Mouse (Mus musculus): ENCODE results near the gene Xpo5. TPM values are rescaled to one million over a fixed set of nuclear protein-coding genes. Genes with fewer than 3 reads are reported as not detected.

Xpo5 gene
- polyA plus RNA-seq, 1 experiment from 2014 or later: 48.4 TPM

- Histone ChIP-seq H3K36me3 (ENCODE audit: control insufficient read depth, insufficient read depth, low read length) (peaks cover 87% of the 10 kb centered on the region), H3K9ac (replicated peaks; ENCODE audit: low read depth, low read length) (no peak overlapping the region), H3K9me3 (ENCODE audit: control insufficient read depth, low read depth, low read length) (no peaks in the 10 kb centered on the region), H3K4me2 (replicated peaks; ENCODE audit: low read depth, low read length) (no peak overlapping the region), H3K27me3 (ENCODE audit: control insufficient read depth, insufficient read depth, low read length) (no peaks in the 10 kb centered on the region), H3K4me1 (ENCODE audit: control insufficient read depth, insufficient read depth, low read length) (0 out of 2 replicates have a peak, but pooled peaks cover under 1% of the 10 kb centered on the region), H3K4me3 (ENCODE audit: low read depth, low read length) (no peak overlapping the region), H3K27ac (ENCODE audit: low read length) (no peak overlapping the region)
- 53% methylated on average over 5 of the region's 5 CpGs for WGBS
- no peak for ATAC-seq (ENCODE audit: insufficient number of reproducible peaks, insufficient read depth, low FRiP score, low read depth)
These were observed 34.3 kb upstream of the Xpo5 start for GRCm38 (mm10) chr17:46168318-46168717.

- no peaks in the 10 kb centered on the region for H3K9me3 ChIP-seq (ENCODE audit: control insufficient read depth, low read depth, low read length)
- H3K27me3 ChIP-seq (ENCODE audit: control insufficient read depth, insufficient read depth, low read length): no peaks in the 10 kb centered on the region
- WGBS: 94% methylated on average over 5 of the region's 5 CpGs
These were observed 33.8 kb upstream of the Xpo5 start for GRCm38 (mm10) chr17:46168768-46169167.

GRCm38 (mm10) chr17:46170538-46170937 lies 32.0 kb upstream of the Xpo5 start:
- Histone ChIP-seq H3K27ac (ENCODE audit: low read length) (no peak overlapping the region), H3K9ac (replicated peaks; ENCODE audit: low read depth, low read length) (no peak overlapping the region), H3K36me3 (ENCODE audit: control insufficient read depth, insufficient read depth, low read length) (peaks cover 82% of the 10 kb centered on the region), H3K9me3 (ENCODE audit: control insufficient read depth, low read depth, low read length) (no peaks in the 10 kb centered on the region), H3K4me2 (replicated peaks; ENCODE audit: low read depth, low read length) (no peak overlapping the region), H3K4me1 (ENCODE audit: control insufficient read depth, insufficient read depth, low read length) (no peaks in the 10 kb centered on the region), H3K27me3 (ENCODE audit: control insufficient read depth, insufficient read depth, low read length) (no peaks in the 10 kb centered on the region), H3K4me3 (ENCODE audit: low read depth, low read length) (no peak overlapping the region)
- no peak for ATAC-seq (ENCODE audit: insufficient number of reproducible peaks, insufficient read depth, low FRiP score, low read depth)
- WGBS: 76% methylated on average over 3 of the region's 3 CpGs

More at GRCm38 (mm10) chr17:46168768-46169167, 33.8 kb upstream of the Xpo5 start:
- Histone ChIP-seq H3K9ac (replicated peaks; ENCODE audit: low read depth, low read length) (no peak overlapping the region), H3K36me3 (ENCODE audit: control insufficient read depth, insufficient read depth, low read length) (peaks cover 87% of the 10 kb centered on the region), H3K27ac (ENCODE audit: low read length) (no peak overlapping the region), H3K4me1 (ENCODE audit: control insufficient read depth, insufficient read depth, low read length) (no peaks in the 10 kb centered on the region), H3K4me3 (ENCODE audit: low read depth, low read length) (no peak overlapping the region), H3K4me2 (replicated peaks; ENCODE audit: low read depth, low read length) (no peak overlapping the region)
- ATAC-seq (ENCODE audit: insufficient number of reproducible peaks, insufficient read depth, low FRiP score, low read depth): no peak

GRCm38 (mm10) chr17:46182273-46182672 lies 20.3 kb upstream of the Xpo5 start:
- Histone ChIP-seq H3K4me3 (ENCODE audit: low read depth, low read length) (no peak overlapping the region), H3K36me3 (ENCODE audit: control insufficient read depth, insufficient read depth, low read length) (peaks cover 76% of the 10 kb centered on the region), H3K9me3 (ENCODE audit: control insufficient read depth, low read depth, low read length) (no peaks in the 10 kb centered on the region), H3K4me2 (replicated peaks; ENCODE audit: low read depth, low read length) (no peak overlapping the region), H3K9ac (replicated peaks; ENCODE audit: low read depth, low read length) (no peak overlapping the region), H3K27me3 (ENCODE audit: control insufficient read depth, insufficient read depth, low read length) (no peaks in the 10 kb centered on the region), H3K4me1 (ENCODE audit: control insufficient read depth, insufficient read depth, low read length) (no peaks in the 10 kb centered on the region), H3K27ac (ENCODE audit: low read length) (no peak overlapping the region)
- no peak for ATAC-seq (ENCODE audit: insufficient number of reproducible peaks, insufficient read depth, low FRiP score, low read depth)
- 84% methylated on average over 4 of the region's 4 CpGs for WGBS

GRCm38 (mm10) chr17:46188829-46189228 lies 13.8 kb upstream of the Xpo5 start:
- no peak for ATAC-seq (ENCODE audit: insufficient number of reproducible peaks, insufficient read depth, low FRiP score, low read depth)
- Histone ChIP-seq H3K9ac (replicated peaks; ENCODE audit: low read depth, low read length) (no peak overlapping the region), H3K9me3 (ENCODE audit: control insufficient read depth, low read depth, low read length) (no peaks in the 10 kb centered on the region), H3K4me1 (ENCODE audit: control insufficient read depth, insufficient read depth, low read length) (no peaks in the 10 kb centered on the region), H3K27me3 (ENCODE audit: control insufficient read depth, insufficient read depth, low read length) (no peaks in the 10 kb centered on the region), H3K36me3 (ENCODE audit: control insufficient read depth, insufficient read depth, low read length) (peaks cover 64% of the 10 kb centered on the region), H3K4me2 (replicated peaks; ENCODE audit: low read depth, low read length) (no peak overlapping the region), H3K27ac (ENCODE audit: low read length) (no peak overlapping the region), H3K4me3 (ENCODE audit: low read depth, low read length) (no peak overlapping the region)
- WGBS: 96% methylated on average over 2 of the region's 2 CpGs

- H3K4me2 ChIP-seq (replicated peaks; ENCODE audit: low read depth, low read length): peak overlapping the region; percentile 83
These were observed 1.4 kb upstream of the Xpo5 start for GRCm38 (mm10) chr17:46201151-46201550.

GRCm38 (mm10) chr17:46203078-46203477 lies 496 bp downstream of the Xpo5 start:
- peak overlapping the region; percentile 64 for H3K9ac ChIP-seq (replicated peaks; ENCODE audit: low read depth, low read length)
- H3K9me3 ChIP-seq (ENCODE audit: control insufficient read depth, low read depth, low read length): no peaks in the 10 kb centered on the region
- H3K27ac ChIP-seq (ENCODE audit: low read length): peak overlapping the region; percentile 61
- H3K4me3 ChIP-seq (ENCODE audit: low read depth, low read length): peak overlapping the region; percentile 76
- no peak for ATAC-seq (ENCODE audit: insufficient number of reproducible peaks, insufficient read depth, low FRiP score, low read depth)
- H3K36me3 ChIP-seq (ENCODE audit: control insufficient read depth, insufficient read depth, low read length): peaks cover 38% of the 10 kb centered on the region
- no peaks in the 10 kb centered on the region for H3K27me3 ChIP-seq (ENCODE audit: control insufficient read depth, insufficient read depth, low read length)
- under 1% methylated on average over 20 of the region's 20 CpGs for WGBS
- peaks cover 14% of the 10 kb centered on the region; the same call in 1 of the 2 replicates for H3K4me1 ChIP-seq (ENCODE audit: control insufficient read depth, insufficient read depth, low read length)
- peak overlapping the region; percentile 62 for H3K4me2 ChIP-seq (replicated peaks; ENCODE audit: low read depth, low read length)

More at GRCm38 (mm10) chr17:46201151-46201550, 1.4 kb upstream of the Xpo5 start:
- Histone ChIP-seq H3K9me3 (ENCODE audit: control insufficient read depth, low read depth, low read length) (no peaks in the 10 kb centered on the region), H3K4me3 (ENCODE audit: low read depth, low read length) (peak overlapping the region; percentile 76; the same call in 1 of the 2 replicates), H3K9ac (replicated peaks; ENCODE audit: low read depth, low read length) (peak overlapping the region; percentile 64; the same call in 1 of the 2 replicates), H3K36me3 (ENCODE audit: control insufficient read depth, insufficient read depth, low read length) (peaks cover 35% of the 10 kb centered on the region; the same call in 1 of the 2 replicates), H3K27ac (ENCODE audit: low read length) (no peak overlapping the region), H3K4me1 (ENCODE audit: control insufficient read depth, insufficient read depth, low read length) (peaks cover 14% of the 10 kb centered on the region; the same call in 1 of the 2 replicates), H3K27me3 (ENCODE audit: control insufficient read depth, insufficient read depth, low read length) (no peaks in the 10 kb centered on the region)
- no peak for ATAC-seq (ENCODE audit: insufficient number of reproducible peaks, insufficient read depth, low FRiP score, low read depth)
- 61% methylated on average over 6 of the region's 6 CpGs for WGBS

- Histone ChIP-seq H3K27me3 (ENCODE audit: control insufficient read depth, insufficient read depth, low read length) (no peaks in the 10 kb centered on the region), H3K4me1 (ENCODE audit: control insufficient read depth, insufficient read depth, low read length) (peaks cover 10% of the 10 kb centered on the region; the same call in 1 of the 2 replicates), H3K27ac (ENCODE audit: low read length) (no peak overlapping the region), H3K9me3 (ENCODE audit: control insufficient read depth, low read depth, low read length) (no peaks in the 10 kb centered on the region), H3K9ac (replicated peaks; ENCODE audit: low read depth, low read length) (no peak overlapping the region), H3K36me3 (ENCODE audit: control insufficient read depth, insufficient read depth, low read length) (peaks cover 57% of the 10 kb centered on the region), H3K4me2 (replicated peaks; ENCODE audit: low read depth, low read length) (no peak overlapping the region), H3K4me3 (ENCODE audit: low read depth, low read length) (no peak overlapping the region)
- no peak for ATAC-seq (ENCODE audit: insufficient number of reproducible peaks, insufficient read depth, low FRiP score, low read depth)
These were observed 4.1 kb downstream of the Xpo5 start for GRCm38 (mm10) chr17:46206676-46207075.

- Histone ChIP-seq H3K36me3 (ENCODE audit: control insufficient read depth, insufficient read depth, low read length) (peaks cover 84% of the 10 kb centered on the region), H3K27ac (ENCODE audit: low read length) (no peak overlapping the region), H3K4me2 (replicated peaks; ENCODE audit: low read depth, low read length) (no peak overlapping the region), H3K27me3 (ENCODE audit: control insufficient read depth, insufficient read depth, low read length) (no peaks in the 10 kb centered on the region), H3K4me3 (ENCODE audit: low read depth, low read length) (no peak overlapping the region), H3K9me3 (ENCODE audit: control insufficient read depth, low read depth, low read length) (no peaks in the 10 kb centered on the region), H3K9ac (replicated peaks; ENCODE audit: low read depth, low read length) (no peak overlapping the region), H3K4me1 (ENCODE audit: control insufficient read depth, insufficient read depth, low read length) (no peaks in the 10 kb centered on the region)
- 89% methylated on average over 3 of the region's 3 CpGs for WGBS
- ATAC-seq (ENCODE audit: insufficient number of reproducible peaks, insufficient read depth, low FRiP score, low read depth): no peak
These were observed 8.0 kb downstream of the Xpo5 start for GRCm38 (mm10) chr17:46210550-46210949.

Measured in stomach, embryonic 14.5 days (tissue).